Mouse (Mus musculus): ENCODE measurements around the gene Coro2b. TPM values are rescaled to one million over a fixed set of nuclear protein-coding genes. Genes with fewer than 3 reads are reported as not detected.

Gene Coro2b
- total RNA-seq, 4 experiments from 2014 or later, result 2.8 to 5.2 (median 3.9) TPM

Other genes with a start within 250 kb of the Coro2b start
- 10 to 100 TPM; 56.9 to 73.2 (median 69.1) TPM for gene Anp32a, start 195.8 kb downstream of the Coro2b start, total RNA-seq (2022)
- gene Itga11, start 140.8 kb upstream of the Coro2b start, total RNA-seq (2022), result 1 to 10 TPM; 1.5 to 2.7 (median 2.4) TPM

Data from gastrocnemius, adult 8-10 months (tissue).